Mouse (Mus musculus): ENCODE results near the gene Myrip.

DNA sequence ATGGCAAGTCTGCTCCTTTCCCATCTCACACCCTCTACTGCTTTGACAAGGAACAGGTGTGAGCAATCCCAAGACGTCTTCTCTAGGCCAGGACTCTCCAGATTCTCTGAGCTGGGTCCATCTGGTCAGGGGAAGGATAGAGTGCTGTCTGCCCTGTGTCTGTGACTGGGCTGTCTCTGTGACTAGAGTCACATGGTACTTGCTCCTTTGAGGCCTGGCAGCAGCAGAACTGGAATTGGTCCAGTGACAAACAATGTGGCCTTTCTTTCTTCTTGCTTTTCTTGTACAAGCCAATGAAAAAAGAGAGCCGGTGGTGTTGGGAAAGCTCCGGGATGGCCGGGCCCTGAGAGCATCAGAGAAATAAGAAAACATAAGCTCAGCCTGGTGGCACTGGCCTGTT, 47.8 kb downstream of the Myrip start:
- TF ChIP-seq TAL1 (conservative IDR thresholded peaks at IDR 0.05; ENCODE audit: low read depth, low read length), result no peak
- TF ChIP-seq CTCF (IDR thresholded peaks at IDR 0.05; ENCODE audit: low read depth, low read length), result no peak
- TF ChIP-seq GATA1 (IDR thresholded peaks at IDR 0.05; ENCODE audit: borderline replicate concordance, low read length), result no peak
- no peak for TF ChIP-seq POLR2AphosphoS5 (IDR thresholded peaks at IDR 0.05; ENCODE audit: insufficient replicate concordance, low read depth, low read length)
